Mouse (Mus musculus) embryonic fibroblast, embryonic 13.5 days (primary cell): ENCODE results near the gene Gdap1l1.

Experiments
- CTCF ChIP-seq: IDR thresholded peaks from 2 replicates; pipeline ENCODE4 v1.5.1; 2011; ENCODE audit warnings: mild to moderate bottlenecking, control low read depth, low read length, moderate library complexity, borderline replicate concordance; ENCODE audit not compliant: insufficient read depth
- POLR2A ChIP-seq: IDR thresholded peaks from 2 replicates; pipeline ENCODE4 v1.6.1; 2011; ENCODE audit warnings: low read depth, mild to moderate bottlenecking, control low read depth, low read length, moderate library complexity

DNA sequence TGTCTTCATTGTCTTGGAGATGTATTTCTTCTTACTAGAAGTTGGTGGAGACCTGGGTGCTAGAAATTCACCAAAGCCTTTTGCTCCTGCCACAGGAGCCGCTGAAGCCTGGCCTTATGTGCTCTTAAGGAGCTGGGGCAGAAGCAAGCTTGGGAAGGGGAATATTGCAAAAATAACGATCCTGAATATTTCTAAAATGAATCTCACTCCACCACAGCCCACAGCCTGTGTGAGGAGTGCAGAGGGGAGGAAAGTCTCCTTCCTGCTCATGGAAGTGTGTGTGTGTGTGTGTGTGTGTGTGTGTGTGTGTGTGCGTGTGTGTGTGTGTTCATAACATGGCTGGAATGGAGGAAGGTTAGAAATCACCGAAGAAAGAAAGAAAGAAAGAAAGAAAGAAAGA lies 39.5 kb upstream of the Gdap1l1 start:
- TF ChIP-seq CTCF (no peak), POLR2A (peak; percentile 53; the same call in 1 of the 2 replicates)
